Mouse (Mus musculus) kidney, adult 2 months (tissue): ENCODE measurements at regions not wholly inside any gene's neighbourhood (a gene's known extent, or its start where the extent isn't known, plus 50 kb on each side); places are given as distances from the start of the nearest gene placed in this dataset.

ENCODE experiments used
- CTCF ChIP-seq: fragments of 200-500 bp; conservative IDR thresholded peaks from 2 replicates; pipeline ENCODE4 v1.5.1; 2011; ENCODE audit warnings: low read depth, mild to moderate bottlenecking, control low read depth, low read length, moderate library complexity, mixed read lengths; ENCODE audit not compliant: insufficient read depth, insufficient read length
- POLR2A ChIP-seq: fragments of 200-500 bp; IDR thresholded peaks from one replicate; pipeline ENCODE4 v1.6.1; 2011; ENCODE audit warnings: low read depth, low read length, control low read depth

DNA sequence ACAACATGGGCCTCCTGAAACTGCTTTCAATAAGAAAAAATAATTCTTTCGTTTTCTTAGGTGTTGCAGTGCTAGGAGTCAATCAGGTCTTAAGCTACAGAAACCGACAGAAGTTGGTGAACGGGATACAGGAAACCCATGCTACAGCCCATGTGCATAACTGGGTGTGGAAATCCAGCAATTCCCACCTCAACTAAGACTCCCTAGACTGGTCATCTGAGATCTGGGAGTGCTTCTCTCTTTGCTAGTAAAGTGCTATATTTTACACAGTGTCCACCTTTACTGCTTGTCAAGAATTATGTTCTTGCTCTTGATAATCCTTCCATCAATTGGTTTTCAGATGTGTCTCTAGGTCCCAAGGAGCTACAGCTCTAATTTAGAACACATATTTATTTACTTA, 166.4 kb upstream of the Zc3h12c start:
- TF ChIP-seq POLR2A: no peak
- no peak for TF ChIP-seq CTCF
